Mouse (Mus musculus) hindbrain, embryonic 11.5 days (tissue): Measurements from ENCODE around the gene Nup214. TPM values are rescaled to one million over a fixed set of nuclear protein-coding genes. Genes with fewer than 3 reads are reported as not detected.

ENCODE experiments used
- ATAC-seq: fragments of 200-750 bp; cut with Nextera tagmentation; 2 replicates; pipeline ENCODE4 v1.8.0; 2017; ENCODE audit warnings: mild to moderate bottlenecking, moderate TSS enrichment, moderate library complexity; ENCODE audit not compliant: low FRiP score
- DNase-seq: peaks from one replicate; pipeline ENCODE4 v3.0.0-alpha.2; 2015; ENCODE audit warnings: low spot score
- H3K27ac ChIP-seq: fragments of 300-500 bp; sonication (generic); 2 replicates; pipeline ENCODE4 v1.5.1; 2014; ENCODE audit warnings: mild to moderate bottlenecking, low read depth, low read length
- H3K27me3 ChIP-seq: fragments of 300-500 bp; sonication (generic); 2 replicates; pipeline ENCODE4 v1.6.1; 2014; ENCODE audit warnings: mild to moderate bottlenecking, low read length, moderate library complexity, mixed read lengths; ENCODE audit not compliant: control insufficient read depth, insufficient read depth
- H3K36me3 ChIP-seq: fragments of 300-500 bp; sonication (generic); 2 replicates; pipeline ENCODE4 v1.6.1; 2014; ENCODE audit warnings: mild to moderate bottlenecking, low read length, moderate library complexity, mixed read lengths; ENCODE audit not compliant: control insufficient read depth, insufficient read depth
- H3K4me1 ChIP-seq: fragments of 300-500 bp; sonication (generic); replicated peaks from 2 replicates; pipeline ENCODE4 v1.6.1; 2014; ENCODE audit warnings: low read length, mixed read lengths; ENCODE audit not compliant: control insufficient read depth, insufficient read depth
- H3K4me2 ChIP-seq: fragments of 300-500 bp; sonication (generic); replicated peaks from 2 replicates; pipeline ENCODE4 v1.6.1; 2014; ENCODE audit warnings: mild to moderate bottlenecking, low read depth, low read length
- H3K4me3 ChIP-seq: fragments of 300-500 bp; sonication (generic); 2 replicates; pipeline ENCODE4 v1.5.1; 2014; ENCODE audit warnings: low read depth, low read length
- H3K9ac ChIP-seq: fragments of 300-500 bp; sonication (generic); 2 replicates; pipeline ENCODE4 v1.6.1; 2014; ENCODE audit warnings: low read depth, low read length
- H3K9me3 ChIP-seq: fragments of 300-500 bp; sonication (generic); 2 replicates; pipeline ENCODE4 v1.6.1; 2016; ENCODE audit warnings: low read length; ENCODE audit not compliant: control insufficient read depth
- WGBS: fragments of 180-500 bp; shearing (Covaris S2); extraction: QIAGEN DNeasy Blood & Tissue Kit; methylation state at CpG from one replicate; pipeline ENCODE4 v1.1.7; 2014; 5-methylcytosine and 5-hydroxymethylcytosine counted together
- polyA plus RNA-seq: library from polyadenylated mRNA; unstranded; fragments of >200 nt; fragmentation: Nextera tagmentation; extraction: Ambion mirVana; gene quantifications from 2 replicates; pipeline ENCODE4 v1.2.1, GENCODE M21; 2014

Gene Nup214
- 70.0 and 76.1 TPM in 2 replicates for polyA plus RNA-seq

GRCm38 (mm10) chr2:31974141-31974808 is at the start of gene Nup214:
TSS of gene Nup214 (plus strand) at chr2:31974436.
- Histone ChIP-seq H3K4me2 (peak within 1 kb of the TSS; percentile 77), H3K27ac (peak within 1 kb of the TSS; percentile 44), H3K9me3 (no peaks in the 10 kb centered on the region), H3K36me3 (peaks cover 7% of the 10 kb centered on the region; the same call in 1 of the 2 replicates), H3K4me1 (peaks cover 6% of the 10 kb centered on the region), H3K4me3 (peak within 1 kb of the TSS; percentile 98), H3K9ac (peak within 1 kb of the TSS; percentile 95), H3K27me3 (no peaks in the 10 kb centered on the region)
- under 1% methylated on average over 60 of the region's 60 CpGs for WGBS
- peak; percentile 99 for ATAC-seq
- peak; percentile 100 for DNase-seq

GRCm38 (mm10) chr2:31924811-31925210 is 49.4 kb upstream of the Nup214 start:
- ATAC-seq (no peak), DNase-seq (no peak)
- H3K4me1 ChIP-seq, result no peaks in the 10 kb centered on the region
- H3K9me3 ChIP-seq, result no peaks in the 10 kb centered on the region
- H3K27me3 ChIP-seq, result 0 out of 2 replicates have a peak, but pooled peaks cover 2% of the 10 kb centered on the region
- no peaks in the 10 kb centered on the region for H3K36me3 ChIP-seq
- no peak overlapping the region for H3K4me2 ChIP-seq
- H3K4me3 ChIP-seq, result no peak overlapping the region
- H3K9ac ChIP-seq, result no peak overlapping the region
- H3K27ac ChIP-seq, result no peak overlapping the region
- 35% methylated on average over 9 of the region's 9 CpGs for WGBS

GRCm38 (mm10) chr2:31925936-31926335 is 48.3 kb upstream of the Nup214 start:
- Histone ChIP-seq H3K4me1 (no peaks in the 10 kb centered on the region), H3K9me3 (no peaks in the 10 kb centered on the region), H3K4me2 (no peak overlapping the region), H3K36me3 (no peaks in the 10 kb centered on the region), H3K27me3 (0 out of 2 replicates have a peak, but pooled peaks cover 2% of the 10 kb centered on the region), H3K9ac (no peak overlapping the region), H3K27ac (no peak overlapping the region), H3K4me3 (no peak overlapping the region)
- DNase-seq (no peak), ATAC-seq (no peak)
- 77% methylated on average over 4 of the region's 4 CpGs for WGBS

GRCm38 (mm10) chr2:31929664-31930063 is 44.6 kb upstream of the Nup214 start:
- Histone ChIP-seq H3K27me3 (0 out of 2 replicates have a peak, but pooled peaks cover 2% of the 10 kb centered on the region), H3K27ac (no peak overlapping the region), H3K4me2 (no peak overlapping the region), H3K36me3 (no peaks in the 10 kb centered on the region), H3K9ac (no peak overlapping the region), H3K4me1 (no peaks in the 10 kb centered on the region), H3K9me3 (no peaks in the 10 kb centered on the region), H3K4me3 (no peak overlapping the region)
- ATAC-seq (no peak), DNase-seq (no peak)
- WGBS, result 79% methylated on average over 3 of the region's 3 CpGs

- WGBS, result 34% methylated on average over 4 of the region's 4 CpGs
- no peak overlapping the region for H3K4me2 ChIP-seq
These were observed 39.7 kb upstream of the Nup214 start for GRCm38 (mm10) chr2:31934551-31934950.

GRCm38 (mm10) chr2:31935054-31935453 is 39.2 kb upstream of the Nup214 start:
- Histone ChIP-seq H3K27ac (no peak overlapping the region), H3K4me1 (no peaks in the 10 kb centered on the region), H3K9me3 (no peaks in the 10 kb centered on the region), H3K9ac (no peak overlapping the region), H3K27me3 (no peaks in the 10 kb centered on the region), H3K4me3 (no peak overlapping the region), H3K4me2 (no peak overlapping the region), H3K36me3 (no peaks in the 10 kb centered on the region)
- WGBS, result 32% methylated on average over 4 of the region's 4 CpGs
- ATAC-seq (no peak), DNase-seq (no peak)

More at GRCm38 (mm10) chr2:31934551-31934950, 39.7 kb upstream of the Nup214 start:
- no peaks in the 10 kb centered on the region for H3K27me3 ChIP-seq
- no peaks in the 10 kb centered on the region for H3K4me1 ChIP-seq
- H3K4me3 ChIP-seq, result no peak overlapping the region
- H3K9ac ChIP-seq, result no peak overlapping the region
- H3K9me3 ChIP-seq, result no peaks in the 10 kb centered on the region
- DNase-seq (no peak), ATAC-seq (no peak)
- no peaks in the 10 kb centered on the region for H3K36me3 ChIP-seq
- H3K27ac ChIP-seq, result no peak overlapping the region

GRCm38 (mm10) chr2:31938298-31938697 is 35.9 kb upstream of the Nup214 start:
- Histone ChIP-seq H3K27me3 (no peaks in the 10 kb centered on the region), H3K36me3 (no peaks in the 10 kb centered on the region), H3K9me3 (no peaks in the 10 kb centered on the region), H3K27ac (no peak overlapping the region), H3K4me1 (no peaks in the 10 kb centered on the region), H3K4me2 (no peak overlapping the region), H3K9ac (no peak overlapping the region), H3K4me3 (no peak overlapping the region)
- ATAC-seq, result no peak
- WGBS, result 88% methylated on average over 1 of the region's 1 CpGs
- no peak for DNase-seq

- WGBS, result 75% methylated on average over 4 of the region's 4 CpGs
- Histone ChIP-seq H3K4me1 (no peaks in the 10 kb centered on the region), H3K4me3 (no peak overlapping the region), H3K27me3 (no peaks in the 10 kb centered on the region), H3K9me3 (no peaks in the 10 kb centered on the region), H3K27ac (no peak overlapping the region), H3K36me3 (no peaks in the 10 kb centered on the region), H3K4me2 (no peak overlapping the region), H3K9ac (no peak overlapping the region)
- DNase-seq (no peak), ATAC-seq (no peak)
These were observed 31.2 kb upstream of the Nup214 start for GRCm38 (mm10) chr2:31943011-31943410.

- Histone ChIP-seq H3K9ac (no peak overlapping the region), H3K9me3 (no peaks in the 10 kb centered on the region), H3K36me3 (no peaks in the 10 kb centered on the region), H3K27ac (no peak overlapping the region), H3K4me2 (no peak overlapping the region), H3K4me3 (no peak overlapping the region), H3K4me1 (no peaks in the 10 kb centered on the region), H3K27me3 (no peaks in the 10 kb centered on the region)
- WGBS, result 91% methylated on average over 2 of the region's 2 CpGs
- no peak for DNase-seq
- no peak for ATAC-seq
These were observed 28.7 kb upstream of the Nup214 start for GRCm38 (mm10) chr2:31945580-31945979.
